Mouse (Mus musculus) lung, embryonic 14.5 days (tissue): Measurements from ENCODE around the gene Plekha6. TPM values are rescaled to one million over a fixed set of nuclear protein-coding genes. Genes with fewer than 3 reads are reported as not detected.

ENCODE experiments used
- ATAC-seq: fragments of 200-750 bp; cut with Nextera tagmentation; 2 replicates; pipeline ENCODE4 v1.8.0; 2017; ENCODE audit warnings: mild to moderate bottlenecking, moderate TSS enrichment, moderate library complexity; ENCODE audit not compliant: insufficient read depth
- DNase-seq: peaks from one replicate; pipeline ENCODE4 v3.0.0-alpha.2; 2015
- H3K27ac ChIP-seq: fragments of 300-500 bp; sonication (generic); 2 replicates; pipeline ENCODE4 v1.5.1; 2014; ENCODE audit warnings: low read depth, mild to moderate bottlenecking, moderate library complexity
- H3K27me3 ChIP-seq: fragments of 300-500 bp; sonication (generic); 2 replicates; pipeline ENCODE4 v1.6.1; 2014; ENCODE audit warnings: low read length, control low read depth; ENCODE audit not compliant: insufficient read depth
- H3K36me3 ChIP-seq: fragments of 300-500 bp; sonication (generic); 2 replicates; pipeline ENCODE4 v1.6.1; 2014; ENCODE audit warnings: control low read depth; ENCODE audit not compliant: insufficient read depth
- H3K4me1 ChIP-seq: fragments of 300-500 bp; sonication (generic); 2 replicates; pipeline ENCODE4 v1.6.1; 2014; ENCODE audit warnings: antibody characterized with exemption, control low read depth; ENCODE audit not compliant: insufficient read depth
- H3K4me2 ChIP-seq: fragments of 300-500 bp; sonication (generic); 2 replicates; pipeline ENCODE4 v1.6.1; 2014; ENCODE audit warnings: mild to moderate bottlenecking
- H3K4me3 ChIP-seq: fragments of 300-500 bp; sonication (generic); 2 replicates; pipeline ENCODE4 v1.5.1; 2014; ENCODE audit warnings: low read depth, low read length
- H3K9ac ChIP-seq: fragments of 300-500 bp; sonication (generic); 2 replicates; pipeline ENCODE4 v1.6.1; 2014
- H3K9me3 ChIP-seq: fragments of 300-500 bp; sonication (generic); 2 replicates; pipeline ENCODE4 v1.6.1; 2016; ENCODE audit warnings: low read depth, low read length, control low read depth
- CTCF ChIP-seq: IDR thresholded peaks from 2 replicates; pipeline ENCODE4 v1.5.1; 2016; ENCODE audit warnings: antibody characterized with exemption, low read depth
- WGBS: fragments of 180-500 bp; shearing (Covaris S2); extraction: QIAGEN DNeasy Blood & Tissue Kit; methylation state at CpG from one replicate; pipeline ENCODE4 v1.1.7; 2014; 5-methylcytosine and 5-hydroxymethylcytosine counted together
- polyA plus RNA-seq: library from polyadenylated mRNA; unstranded; fragments of >200 nt; fragmentation: Nextera tagmentation; extraction: Ambion mirVana; gene quantifications from 2 replicates; pipeline ENCODE4 v1.2.1, GENCODE M21; 2014

The Plekha6 gene
- polyA plus RNA-seq, 1 experiment from 2014 or later: 6.7 TPM

DNA sequence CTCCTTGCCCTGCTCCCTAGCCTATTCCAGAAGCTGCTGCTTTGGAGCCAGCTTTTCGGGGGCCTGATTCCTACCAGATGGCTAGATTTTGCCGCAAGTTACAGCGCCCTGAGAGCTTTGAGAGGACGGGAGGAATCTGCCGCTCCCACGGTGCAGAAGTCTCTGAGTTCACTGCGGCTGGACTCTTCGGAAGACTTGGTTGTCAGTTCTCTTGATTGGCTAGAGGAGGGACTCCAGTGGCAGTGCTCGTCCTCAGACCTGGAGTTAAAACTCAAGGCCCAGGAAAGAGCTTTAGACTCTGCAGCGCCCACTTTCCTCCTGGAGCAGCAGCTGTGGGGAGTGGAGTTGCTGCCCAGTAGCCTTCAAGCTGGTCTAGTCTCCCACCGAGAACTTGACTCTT lies 32.1 kb upstream of the Plekha6 start:
- ATAC-seq (no peak), DNase-seq (peak; percentile 36)
- Histone ChIP-seq H3K27me3 (no peaks in the 10 kb centered on the region), H3K9me3 (no peaks in the 10 kb centered on the region), H3K9ac (peak overlapping the region; percentile 98), H3K4me3 (peak overlapping the region; percentile 99), H3K36me3 (peaks cover 26% of the 10 kb centered on the region), H3K4me1 (no peaks in the 10 kb centered on the region; the same call in 1 of the 2 replicates), H3K27ac (peak overlapping the region; percentile 98), H3K4me2 (peak overlapping the region; percentile 98)
- no peak for TF ChIP-seq CTCF
- under 1% methylated on average over 11 of the region's 11 CpGs for WGBS

DNA sequence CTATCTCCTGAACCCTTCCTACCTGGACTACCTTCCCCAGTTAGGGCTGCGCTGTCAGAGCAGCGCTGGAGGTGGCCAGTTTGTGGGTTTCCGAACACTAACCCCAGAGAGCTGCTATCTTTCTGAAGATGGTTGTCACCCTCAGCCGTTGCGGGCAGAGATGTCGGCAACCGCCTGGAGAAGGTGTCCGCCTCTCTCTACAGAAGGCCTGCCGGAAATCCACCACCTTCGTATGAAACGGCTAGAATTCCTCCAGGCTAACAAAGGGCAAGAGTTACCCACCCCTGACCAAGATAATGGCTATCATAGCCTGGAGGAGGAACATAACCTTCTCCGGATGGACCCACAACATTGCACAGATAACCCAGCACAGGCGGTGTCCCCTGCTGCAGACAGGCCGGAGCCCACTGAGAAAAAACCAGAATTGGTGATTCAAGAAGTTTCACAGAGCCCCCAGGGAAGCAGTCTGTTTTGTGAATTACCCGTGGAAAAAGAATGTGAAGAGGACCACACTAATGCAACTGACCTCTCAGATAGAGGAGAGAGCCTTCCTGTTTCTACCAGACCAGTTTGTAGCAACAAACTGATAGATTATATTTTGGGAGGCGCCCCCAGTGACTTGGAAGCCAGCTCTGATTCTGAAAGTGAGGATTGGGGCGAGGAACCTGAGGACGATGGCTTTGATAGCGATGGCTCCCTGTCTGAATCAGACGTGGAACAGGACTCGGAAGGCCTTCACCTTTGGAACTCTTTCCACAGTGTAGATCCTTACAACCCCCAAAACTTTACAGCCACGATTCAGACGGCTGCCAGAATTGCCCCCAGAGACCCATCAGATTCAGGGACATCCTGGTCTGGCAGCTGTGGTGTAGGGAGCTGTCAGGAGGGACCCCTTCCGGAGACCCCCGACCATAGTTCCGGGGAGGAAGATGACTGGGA lies 31.4 kb upstream of the Plekha6 start:
- DNase-seq (no peak), ATAC-seq (no peak)
- Histone ChIP-seq H3K4me3 (peak overlapping the region; percentile 99), H3K9me3 (no peaks in the 10 kb centered on the region), H3K9ac (peak overlapping the region; percentile 98), H3K4me1 (no peaks in the 10 kb centered on the region; the same call in 1 of the 2 replicates), H3K36me3 (peaks cover 33% of the 10 kb centered on the region), H3K27ac (peak overlapping the region; percentile 98), H3K4me2 (peak overlapping the region; percentile 98), H3K27me3 (no peaks in the 10 kb centered on the region)
- 4% methylated on average over 26 of the region's 26 CpGs for WGBS
- no peak for TF ChIP-seq CTCF

DNA sequence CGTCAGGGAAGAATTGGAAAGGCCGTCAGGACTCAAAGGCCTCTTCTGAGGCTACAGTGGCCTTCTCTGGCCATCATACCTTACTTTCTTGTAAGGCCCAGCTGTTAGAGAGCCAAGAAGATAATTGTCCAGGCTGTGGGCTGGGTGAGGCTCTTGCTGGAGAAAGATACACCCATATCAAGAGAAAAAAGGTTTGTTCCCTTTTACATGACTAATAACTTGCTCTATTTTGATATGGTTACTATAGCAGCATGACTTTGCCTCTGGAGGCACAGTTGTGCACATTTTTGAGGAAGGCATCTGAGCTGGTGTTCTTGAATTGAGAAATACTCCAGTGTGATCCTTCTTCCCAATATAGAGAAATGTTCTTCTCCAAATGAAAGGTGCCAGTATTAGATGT lies 30.6 kb upstream of the Plekha6 start:
- Histone ChIP-seq H3K4me2 (peak overlapping the region; percentile 98), H3K27ac (no peak overlapping the region), H3K27me3 (no peaks in the 10 kb centered on the region), H3K36me3 (peaks cover 40% of the 10 kb centered on the region), H3K4me1 (no peaks in the 10 kb centered on the region; the same call in 1 of the 2 replicates), H3K4me3 (peak overlapping the region; percentile 99), H3K9me3 (no peaks in the 10 kb centered on the region), H3K9ac (peak overlapping the region; percentile 98)
- TF ChIP-seq CTCF: no peak
- DNase-seq (no peak), ATAC-seq (no peak)
- 3% methylated on average over 2 of the region's 2 CpGs for WGBS

- 5% methylated on average over 4 of the region's 4 CpGs for WGBS
- Histone ChIP-seq H3K27ac (0 out of 2 replicates have a peak overlapping the region, but pooled peaks have one; percentile 33), H3K36me3 (peaks cover 47% of the 10 kb centered on the region), H3K4me2 (peak overlapping the region; percentile 98), H3K4me3 (peak overlapping the region; percentile 99), H3K27me3 (no peaks in the 10 kb centered on the region), H3K4me1 (no peaks in the 10 kb centered on the region; the same call in 1 of the 2 replicates), H3K9me3 (no peaks in the 10 kb centered on the region), H3K9ac (peak overlapping the region; percentile 98)
- TF ChIP-seq CTCF: no peak
- DNase-seq: no peak
- no peak for ATAC-seq
Measured at GRCm38 (mm10) chr1:133134071-133134470, 29.9 kb upstream of the Plekha6 start.

GRCm38 (mm10) chr1:133134881-133135280 lies 29.1 kb upstream of the Plekha6 start:
- Histone ChIP-seq H3K9me3 (no peaks in the 10 kb centered on the region), H3K27me3 (no peaks in the 10 kb centered on the region), H3K4me1 (no peaks in the 10 kb centered on the region; the same call in 1 of the 2 replicates), H3K36me3 (peaks cover 53% of the 10 kb centered on the region), H3K27ac (no peak overlapping the region), H3K4me3 (peak overlapping the region; percentile 99), H3K4me2 (peak overlapping the region; percentile 98), H3K9ac (peak overlapping the region; percentile 23)
- no peak for ATAC-seq
- no peak for TF ChIP-seq CTCF
- no peak for DNase-seq
- WGBS: 14% methylated on average over 4 of the region's 4 CpGs

GRCm38 (mm10) chr1:133135808-133136207 lies 28.2 kb upstream of the Plekha6 start:
- no peak overlapping the region for H3K27ac ChIP-seq
- no peaks in the 10 kb centered on the region; the same call in 1 of the 2 replicates for H3K4me1 ChIP-seq
- DNase-seq (no peak), ATAC-seq (no peak)
- peaks cover 61% of the 10 kb centered on the region for H3K36me3 ChIP-seq
- peak overlapping the region; percentile 24; the same call in 1 of the 2 replicates for H3K9ac ChIP-seq
- H3K4me2 ChIP-seq: peak overlapping the region; percentile 98
- no peak for TF ChIP-seq CTCF
- no peaks in the 10 kb centered on the region for H3K9me3 ChIP-seq
- peak overlapping the region; percentile 99 for H3K4me3 ChIP-seq
- 67% methylated on average over 5 of the region's 5 CpGs for WGBS
- H3K27me3 ChIP-seq: no peaks in the 10 kb centered on the region

DNA sequence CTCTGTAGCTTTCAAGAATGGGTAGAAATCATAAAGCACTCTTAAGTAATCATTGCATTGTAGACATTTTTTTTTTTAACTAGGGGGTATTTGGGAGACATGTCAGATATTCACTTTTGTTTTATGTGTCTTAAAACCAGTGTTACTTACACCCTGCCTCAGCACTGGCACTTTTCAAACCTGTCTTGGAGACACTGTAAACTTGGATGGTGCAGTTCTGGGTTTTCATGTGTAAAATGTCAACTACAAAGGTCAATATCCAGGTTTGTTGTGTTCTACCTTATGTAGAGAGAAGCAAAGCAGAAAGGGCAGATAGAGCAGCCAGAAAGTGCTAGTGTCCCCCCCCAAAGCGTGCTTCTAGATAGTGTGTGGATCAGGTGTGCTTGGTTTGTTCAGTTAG lies 25.6 kb upstream of the Plekha6 start:
- no peak for ATAC-seq
- DNase-seq: no peak
- Histone ChIP-seq H3K36me3 (peaks cover 67% of the 10 kb centered on the region), H3K4me3 (no peak overlapping the region), H3K9ac (no peak overlapping the region), H3K9me3 (no peaks in the 10 kb centered on the region), H3K27me3 (no peaks in the 10 kb centered on the region), H3K27ac (no peak overlapping the region), H3K4me1 (no peaks in the 10 kb centered on the region; the same call in 1 of the 2 replicates), H3K4me2 (no peak overlapping the region)
- TF ChIP-seq CTCF: no peak
- 94% methylated on average over 1 of the region's 1 CpGs for WGBS
